In the genomic region with DNA sequence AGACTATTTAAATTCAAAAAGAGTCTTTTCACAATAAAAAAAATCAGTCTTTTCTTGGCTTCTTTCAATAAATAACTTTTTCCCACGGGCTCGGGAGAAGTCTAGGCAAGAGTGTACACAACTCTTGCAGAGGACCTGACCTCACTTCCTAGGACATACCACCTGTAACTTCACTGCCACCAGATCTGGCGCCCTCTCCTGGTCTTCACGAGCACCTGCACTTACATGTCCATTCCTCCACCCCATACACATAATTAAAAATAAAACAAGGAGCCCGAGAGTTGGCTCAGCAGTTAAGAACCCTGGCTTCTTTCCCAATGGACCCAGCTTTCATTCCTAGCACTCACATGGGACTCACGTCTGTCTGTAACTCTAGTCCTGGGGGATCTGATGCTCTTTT, we compare ENCODE assay signal across 16 mouse cellular contexts. TPM values are rescaled to one million over a fixed set of nuclear protein-coding genes. Genes with fewer than 3 reads are reported as not detected.
A peak's percentile ranks its signal among the peaks of the same experiment; 100 is the strongest.
DNase-seq lines count a peak whose midpoint lies in the region; ATAC-seq and TF ChIP-seq lines count a peak whose summit lies in the region.
"Had no signal": no experiment of that assay in that cellular context is flagged by ENCODE, and none has a peak within 500 bp of the region (broad histone marks: within the 10 kb centered on the region; RNA-seq: fewer than 3 reads in every experiment).

No protein-coding gene starts in this region.

- no peak for TF ChIP-seq POLR2A in lung, adult 2 months (IDR thresholded peaks at IDR 0.05; ENCODE audit: borderline replicate concordance, extremely low read depth, low read depth, low read length)

- no peak overlapping the region for H3K9ac ChIP-seq in embryonic facial prominence, embryonic 11.5 days (replicated peaks; ENCODE audit: low read length)
- H3K9ac ChIP-seq: embryonic facial prominence, embryonic 12.5 days; forebrain, embryonic 13.5 days had no signal

- TF ChIP-seq CTCF in lung, adult 2 months (IDR thresholded peaks at IDR 0.05; ENCODE audit: insufficient read depth, low read length), result peak; percentile 44

- no peak overlapping the region for H3K27ac ChIP-seq in embryonic facial prominence, embryonic 11.5 days (replicated peaks; ENCODE audit: low read depth, low read length)
- no peak overlapping the region for H3K27ac ChIP-seq in embryonic facial prominence, embryonic 10.5 days (replicated peaks)
- H3K27ac ChIP-seq: embryonic facial prominence, embryonic 12.5 days; forebrain, embryonic 13.5 days had no signal

- no peaks in the 10 kb centered on the region for H3K4me1 ChIP-seq in embryonic facial prominence, embryonic 11.5 days (ENCODE audit: control insufficient read depth, insufficient read depth, low read length)
- H3K4me1 ChIP-seq in embryonic facial prominence, embryonic 10.5 days, result peaks cover 25% of the 10 kb centered on the region
- H3K4me1 ChIP-seq in lung, adult 2 months (ENCODE audit: control insufficient read depth, insufficient read depth, low read length), result peaks cover 3% of the 10 kb centered on the region; the same call in 1 of the 2 replicates

- no peak overlapping the region for H3K4me3 ChIP-seq in embryonic facial prominence, embryonic 11.5 days (ENCODE audit: low read depth, low read length)
- no peak overlapping the region for H3K4me3 ChIP-seq in embryonic facial prominence, embryonic 10.5 days
- no peak overlapping the region for H3K4me3 ChIP-seq in lung, adult 2 months (replicated peaks; ENCODE audit: extremely low read depth, low read depth, low read length)
- H3K4me3 ChIP-seq: embryonic facial prominence, embryonic 12.5 days; forebrain, embryonic 13.5 days had no signal

- no peaks in the 10 kb centered on the region for H3K27me3 ChIP-seq in embryonic facial prominence, embryonic 11.5 days (ENCODE audit: control insufficient read depth, insufficient read depth, low read length)
- H3K27me3 ChIP-seq in embryonic facial prominence, embryonic 10.5 days (replicated peaks; ENCODE audit: low read depth, poor library complexity, severe bottlenecking), result no peaks in the 10 kb centered on the region
- no peaks in the 10 kb centered on the region for H3K27me3 ChIP-seq in splenic B cell, adult 2 months (ENCODE audit: control insufficient read depth, insufficient read depth, low read length, poor library complexity, severe bottlenecking)
- H3K27me3 ChIP-seq: embryonic facial prominence, embryonic 12.5 days; forebrain, embryonic 13.5 days had no signal

- H3K9me3 ChIP-seq in embryonic facial prominence, embryonic 11.5 days (replicated peaks; ENCODE audit: control insufficient read depth, low read length), result no peaks in the 10 kb centered on the region
- no peaks in the 10 kb centered on the region for H3K9me3 ChIP-seq in embryonic facial prominence, embryonic 10.5 days
- H3K9me3 ChIP-seq: embryonic facial prominence, embryonic 12.5 days; forebrain, embryonic 13.5 days had no signal

- no peak overlapping the region for H3K4me2 ChIP-seq in embryonic facial prominence, embryonic 11.5 days (ENCODE audit: low read depth, low read length)
- H3K4me2 ChIP-seq: embryonic facial prominence, embryonic 12.5 days had no signal

- no peaks in the 10 kb centered on the region for H3K36me3 ChIP-seq in embryonic facial prominence, embryonic 11.5 days (replicated peaks; ENCODE audit: control insufficient read depth, insufficient read depth, low read depth, low read length)
- H3K36me3 ChIP-seq in embryonic facial prominence, embryonic 10.5 days (replicated peaks), result no peaks in the 10 kb centered on the region
- no peaks in the 10 kb centered on the region for H3K36me3 ChIP-seq in splenic B cell, adult 2 months (ENCODE audit: control insufficient read depth, insufficient read depth, low read length, poor library complexity, severe bottlenecking)
- H3K36me3 ChIP-seq: embryonic facial prominence, embryonic 12.5 days had no signal

- peak; percentile 9 for DNase-seq in embryonic facial prominence, embryonic 11.5 days (ENCODE audit: low spot score)
- DNase-seq in embryonic facial prominence, embryonic 10.5 days (ENCODE audit: low spot score), result no peak
- no peak for DNase-seq in lung, adult 2 months
- DNase-seq in lung, postnatal 10 days, result no peak
- DNase-seq in R1 (ENCODE audit: low read depth, low spot score), result peak; percentile 91
- peak; percentile 45 for DNase-seq in splenic B cell, adult 2 months (ENCODE audit: low read depth, low spot score)
- no peak for DNase-seq in embryo, embryonic 11 days
- no peak for DNase-seq in right cerebral cortex, postnatal 4 days
- DNase-seq: adrenal gland, postnatal 10 days; cerebellum, adult 18-20 months; gastrocnemius, postnatal 36 days; kidney, adult 11 months; left cerebral cortex, postnatal 4 days; lung, postnatal 36 days had no signal

- ATAC-seq in embryonic facial prominence, embryonic 11.5 days (replicated peaks; ENCODE audit: insufficient number of reproducible peaks, low FRiP score, low TSS enrichment, low read depth), result no peak
- ATAC-seq: forebrain, embryonic 13.5 days had no signal

- WGBS in embryonic facial prominence, embryonic 11.5 days, result 74% methylated on average over 6 of the region's 6 CpGs
- WGBS in embryonic facial prominence, embryonic 10.5 days, result 74% methylated on average over 6 of the region's 6 CpGs
- WGBS in lung, adult 2 months, result 58% methylated on average over 6 of the region's 6 CpGs

RNA-seq across cellular contexts. Expression of a gene that starts 1.3 kb away (rescaled TPM):
- polyA plus RNA-seq in embryonic facial prominence, embryonic 11.5 days (2014; fragmentation: Nextera tagmentation; extraction: Ambion mirVana), result 0.33 TPM in 1 of 2 replicates, not detected in the other
- polyA plus RNA-seq in embryonic facial prominence, embryonic 10.5 days (2016; fragmentation: Nextera tagmentation; extraction: Ambion mirVana), result 0.34 and 0.55 TPM in 2 replicates
- 4.7 and 9.4 TPM in 2 replicates for polyA plus RNA-seq in lung, adult 2 months (2012; rRNA removed)

RNA-seq across cellular contexts. Expression of a gene that starts 1.9 kb away (rescaled TPM):
- polyA plus RNA-seq in embryonic facial prominence, embryonic 11.5 days (2014; fragmentation: Nextera tagmentation; extraction: Ambion mirVana), result 55.2 and 60.9 TPM in 2 replicates
- polyA plus RNA-seq in embryonic facial prominence, embryonic 10.5 days (2016; fragmentation: Nextera tagmentation; extraction: Ambion mirVana), result 44.7 and 44.8 TPM in 2 replicates
- 3.9 and 8.7 TPM in 2 replicates for polyA plus RNA-seq in lung, adult 2 months (2012; rRNA removed)

RNA-seq across cellular contexts. Expression of a gene that starts 42.2 kb away (rescaled TPM):
- polyA plus RNA-seq in embryonic facial prominence, embryonic 11.5 days (2014; fragmentation: Nextera tagmentation; extraction: Ambion mirVana), result 0.64 and 0.70 TPM in 2 replicates
- 0.80 and 1.2 TPM in 2 replicates for polyA plus RNA-seq in embryonic facial prominence, embryonic 10.5 days (2016; fragmentation: Nextera tagmentation; extraction: Ambion mirVana)
- polyA plus RNA-seq in lung, adult 2 months (2012; rRNA removed), result 7.0 and 7.9 TPM in 2 replicates

Comparison
In these comparisons a context has a peak if more than half of its experiments do, and no peak if none do; other contexts are left out.
1. DNase-seq: peak in embryonic facial prominence, embryonic 11.5 days (single experiment), R1 (single experiment) and splenic B cell, adult 2 months (single experiment); none in embryonic facial prominence, embryonic 10.5 days (single experiment), lung, adult 2 months (single experiment), lung, postnatal 10 days (single experiment), embryo, embryonic 11 days (single experiment) and right cerebral cortex, postnatal 4 days (single experiment).